Mouse (Mus musculus) ES-Bruce4 (cell line): ENCODE results near the gene Kcnip1. TPM values are rescaled to one million over a fixed set of nuclear protein-coding genes. Genes with fewer than 3 reads are reported as not detected.

Source experiments
- H3K27ac ChIP-seq: 2 replicates; pipeline ENCODE4 v1.5.1; 2012; ENCODE audit warnings: low read length, inconsistent platforms; ENCODE audit not compliant: insufficient read depth
- H3K27me3 ChIP-seq: 2 replicates; pipeline ENCODE4 v1.6.1; 2012; ENCODE audit warnings: mild to moderate bottlenecking, low read length, inconsistent platforms; ENCODE audit not compliant: control insufficient read depth, poor library complexity, insufficient read depth, severe bottlenecking
- H3K36me3 ChIP-seq: 2 replicates; pipeline ENCODE4 v1.6.1; 2012; ENCODE audit warnings: inconsistent platforms, mild to moderate bottlenecking, low read length, moderate library complexity; ENCODE audit not compliant: control insufficient read depth, poor library complexity, insufficient read depth, severe bottlenecking
- H3K4me1 ChIP-seq: one replicate; pipeline ENCODE4 v1.8.1; 2011; ENCODE audit warnings: low read length; ENCODE audit not compliant: control insufficient read depth, insufficient read depth
- H3K4me3 ChIP-seq: 2 replicates; pipeline ENCODE4 v1.5.1; 2011; ENCODE audit warnings: low read depth, mild to moderate bottlenecking, low read length
- H3K9ac ChIP-seq: 2 replicates; pipeline ENCODE4 v1.6.1; 2012; ENCODE audit warnings: low read depth, mild to moderate bottlenecking, inconsistent platforms; ENCODE audit not compliant: poor library complexity, severe bottlenecking
- H3K9me3 ChIP-seq: replicated peaks from 2 replicates; pipeline ENCODE4 v1.6.1; 2012; ENCODE audit warnings: mild to moderate bottlenecking, low read length, inconsistent platforms; ENCODE audit not compliant: control insufficient read depth, poor library complexity, insufficient read depth, severe bottlenecking
- CTCF ChIP-seq: IDR thresholded peaks from one replicate; pipeline ENCODE4 v1.8.1; 2011; ENCODE audit warnings: low read depth, low read length
- EP300 ChIP-seq: IDR thresholded peaks from 2 replicates; pipeline ENCODE4 v1.6.1; 2011; ENCODE audit warnings: low read depth, low read length; ENCODE audit not compliant: insufficient read depth
- POLR2A ChIP-seq: IDR thresholded peaks from one replicate; pipeline ENCODE4 v1.8.1; 2011; ENCODE audit warnings: low read length; ENCODE audit not compliant: insufficient read depth
- polyA plus RNA-seq: library from polyadenylated mRNA; stranded (reverse); fragments of >200 nt; gene quantifications from 2 replicates; pipeline ENCODE4 v1.2.4, GENCODE M21; 2011; ENCODE audit warnings: low read depth; ENCODE audit not compliant: missing spikeins, insufficient read depth, insufficient read length

Kcnip1 gene
- polyA plus RNA-seq, 1 experiment: not detected

DNA sequence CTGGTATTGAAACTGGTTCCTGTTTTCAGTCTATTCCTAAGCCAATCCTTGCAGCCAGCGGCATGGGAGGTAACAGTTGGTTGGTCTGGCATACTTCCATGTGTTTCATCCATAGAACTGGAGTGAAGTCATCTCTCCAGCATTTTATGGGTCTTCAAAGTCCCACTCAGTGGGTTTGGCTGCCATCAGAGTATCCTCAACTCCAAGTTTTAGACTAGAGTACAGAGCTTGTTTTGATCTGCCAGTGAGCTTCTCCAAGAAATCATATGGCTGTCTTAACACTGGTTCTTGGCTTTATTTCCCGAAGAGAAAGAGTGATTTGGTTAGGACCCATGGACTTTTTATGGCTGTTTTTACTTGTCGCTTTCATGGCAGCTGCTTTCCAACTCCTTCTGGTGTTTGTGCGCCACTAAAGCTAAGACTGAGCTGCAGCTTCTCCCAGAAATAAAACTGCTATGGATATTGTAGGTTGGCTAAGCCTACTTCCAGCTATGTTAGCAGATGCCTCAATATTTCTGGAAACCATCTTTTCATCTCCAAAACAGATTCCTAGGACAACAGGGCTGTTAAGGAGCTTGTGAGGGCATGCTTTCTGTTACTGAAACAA, 365.7 kb downstream of the Kcnip1 start:
- H3K27ac ChIP-seq: no peak overlapping the region
- H3K36me3 ChIP-seq: no peaks in the 10 kb centered on the region
- TF ChIP-seq EP300 (no peak), POLR2A (no peak), CTCF (no peak)
- no peaks in the 10 kb centered on the region for H3K27me3 ChIP-seq
- no peaks in the 10 kb centered on the region for H3K4me1 ChIP-seq
- no peak overlapping the region for H3K4me3 ChIP-seq
- no peaks in the 10 kb centered on the region for H3K9me3 ChIP-seq
- no peak overlapping the region for H3K9ac ChIP-seq

DNA sequence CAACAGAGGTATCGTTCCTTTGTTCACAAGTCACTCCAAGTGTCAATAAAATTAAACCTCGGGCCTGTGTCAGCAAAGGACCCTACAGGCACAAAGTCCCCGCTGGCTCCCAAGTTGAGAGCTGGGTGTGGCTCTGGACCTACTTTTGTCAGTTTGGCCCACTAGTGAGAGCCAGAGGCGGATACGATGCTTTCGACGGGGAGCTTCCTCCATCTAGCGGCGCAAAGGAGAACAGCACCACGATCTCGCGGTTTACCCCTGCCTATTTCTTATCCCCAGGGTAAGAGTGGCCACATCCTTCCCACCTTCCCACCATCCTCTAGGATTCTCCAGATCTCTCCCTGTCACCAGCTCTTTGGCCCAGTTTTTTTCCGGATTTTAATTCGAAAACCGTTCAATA, 378.7 kb downstream of the Kcnip1 start:
- TF ChIP-seq EP300 (peak; percentile 63; the same call in 1 of the 2 replicates), CTCF (peak; percentile 96), POLR2A (no peak)
- Histone ChIP-seq H3K4me3 (no peak overlapping the region), H3K9me3 (no peaks in the 10 kb centered on the region), H3K27me3 (no peaks in the 10 kb centered on the region), H3K36me3 (no peaks in the 10 kb centered on the region), H3K4me1 (no peaks in the 10 kb centered on the region), H3K27ac (no peak overlapping the region), H3K9ac (no peak overlapping the region)

DNA sequence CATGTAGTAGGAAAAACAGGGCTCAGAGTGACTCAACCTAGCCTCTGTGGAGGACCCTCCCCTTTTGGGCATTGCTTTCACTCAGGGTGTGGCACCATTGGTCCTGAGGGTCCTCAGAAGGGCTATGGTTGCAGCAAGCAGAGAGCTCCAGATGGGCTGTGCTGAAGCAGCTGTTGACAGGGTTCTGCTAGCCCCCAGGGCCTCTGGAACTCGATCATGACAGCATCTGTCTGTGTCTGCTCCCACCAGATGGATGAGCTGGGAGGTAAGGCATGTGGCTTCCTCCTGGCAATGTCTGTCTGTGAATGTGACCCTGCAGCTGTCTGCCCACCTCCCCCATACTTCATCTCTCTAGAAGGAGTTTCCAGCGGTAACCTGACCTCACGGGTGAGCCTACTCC, 385.2 kb downstream of the Kcnip1 start:
- Histone ChIP-seq H3K27me3 (no peaks in the 10 kb centered on the region), H3K27ac (no peak overlapping the region), H3K9me3 (no peaks in the 10 kb centered on the region), H3K36me3 (no peaks in the 10 kb centered on the region), H3K4me3 (no peak overlapping the region), H3K4me1 (peaks cover 2% of the 10 kb centered on the region), H3K9ac (no peak overlapping the region)
- TF ChIP-seq CTCF (no peak), POLR2A (no peak), EP300 (peak; percentile 75)

DNA sequence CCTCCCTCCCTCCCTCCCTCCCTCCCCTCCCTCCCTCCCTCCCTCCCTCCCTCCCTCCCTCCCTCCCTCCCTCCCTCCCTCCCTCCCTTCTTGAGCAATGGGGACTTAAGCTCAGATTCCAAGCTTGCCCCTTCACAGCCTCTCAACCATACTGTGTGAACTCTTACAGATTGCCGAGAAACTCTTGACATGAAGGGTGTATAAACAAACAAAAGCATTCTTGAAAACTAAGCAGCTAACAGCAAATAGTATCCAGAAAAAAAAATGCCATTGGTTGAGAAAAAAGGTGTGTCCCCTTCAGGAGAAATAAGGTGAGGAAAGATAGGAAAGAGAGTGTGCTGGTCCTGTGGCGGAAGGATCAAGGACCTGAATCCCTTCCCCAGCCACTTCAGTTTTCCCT, 389.8 kb downstream of the Kcnip1 start:
- Histone ChIP-seq H3K4me3 (no peak overlapping the region), H3K36me3 (no peaks in the 10 kb centered on the region), H3K9ac (no peak overlapping the region), H3K4me1 (peaks cover 2% of the 10 kb centered on the region), H3K27ac (no peak overlapping the region), H3K27me3 (no peaks in the 10 kb centered on the region), H3K9me3 (no peaks in the 10 kb centered on the region)
- TF ChIP-seq POLR2A (no peak), EP300 (no peak), CTCF (no peak)

DNA sequence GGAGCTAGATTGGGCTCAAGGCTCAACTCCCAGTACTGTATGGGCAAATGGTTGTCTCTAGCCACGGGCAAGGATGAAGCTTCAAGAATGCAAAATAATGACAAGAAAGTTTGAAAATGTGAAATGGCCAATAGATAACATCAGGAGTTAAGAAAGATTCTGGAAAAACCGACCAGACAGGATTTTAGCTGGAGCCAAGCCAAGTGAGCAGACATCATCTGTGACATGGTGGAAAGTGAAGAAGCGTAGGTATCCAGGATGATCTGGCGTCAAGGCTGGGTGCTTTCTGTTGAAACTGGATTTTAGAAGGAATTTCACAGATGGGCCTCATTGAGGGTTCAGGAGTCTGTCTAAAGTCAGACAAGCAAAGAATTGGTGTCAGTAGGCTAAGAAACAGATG, 394.0 kb downstream of the Kcnip1 start, which contains the start of gene D130052B06Rik:
TSS of gene D130052B06Rik (plus strand) at position 317 of the 400 bp plus-strand sequence.
- TF ChIP-seq EP300 (no peak), POLR2A (no peak), CTCF (no peak)
- Histone ChIP-seq H3K9ac (no peak within 1 kb of the TSS), H3K9me3 (no peaks in the 10 kb centered on the region), H3K4me1 (no peaks in the 10 kb centered on the region), H3K4me3 (no peak within 1 kb of the TSS), H3K27ac (no peak within 1 kb of the TSS), H3K27me3 (no peaks in the 10 kb centered on the region), H3K36me3 (no peaks in the 10 kb centered on the region)

DNA sequence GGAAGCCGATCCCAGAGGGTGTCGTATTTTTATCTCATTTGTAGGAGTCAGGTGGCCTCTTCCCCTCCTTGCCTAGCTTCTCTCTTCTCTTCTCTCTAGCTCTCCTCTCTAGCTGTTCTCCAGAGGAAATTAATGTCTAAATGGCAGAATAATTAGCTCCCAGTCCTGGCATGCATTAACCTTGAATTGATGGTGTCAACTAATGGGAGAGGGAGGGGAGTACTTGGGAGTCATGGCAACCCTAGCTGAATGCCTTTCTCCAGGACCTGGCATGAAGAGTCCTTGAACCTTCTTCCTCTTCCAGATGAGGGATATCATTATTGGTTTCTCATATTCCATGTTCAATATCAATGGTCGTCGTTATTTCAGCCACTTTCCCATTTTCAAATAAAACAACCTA, 396.3 kb downstream of the Kcnip1 start:
- Histone ChIP-seq H3K27ac (no peak overlapping the region), H3K9ac (no peak overlapping the region), H3K36me3 (no peaks in the 10 kb centered on the region), H3K27me3 (no peaks in the 10 kb centered on the region), H3K4me1 (no peaks in the 10 kb centered on the region), H3K9me3 (no peaks in the 10 kb centered on the region), H3K4me3 (no peak overlapping the region)
- no peak for TF ChIP-seq POLR2A
- no peak for TF ChIP-seq CTCF
- TF ChIP-seq EP300: no peak
